Mouse (Mus musculus) midbrain, postnatal 0 days (tissue): ENCODE results near the gene Actb. TPM values are rescaled to one million over a fixed set of nuclear protein-coding genes. Genes with fewer than 3 reads are reported as not detected.

Experiments used
- ATAC-seq: fragments of 200-750 bp; cut with Nextera tagmentation; 2 replicates; pipeline ENCODE4 v1.8.0; 2017; ENCODE audit warnings: moderate number of reproducible peaks, mild to moderate bottlenecking, moderate TSS enrichment, moderate library complexity; ENCODE audit not compliant: low FRiP score
- DNase-seq: peaks from one replicate; pipeline ENCODE4 v3.0.0-alpha.2; 2015; ENCODE audit warnings: low spot score
- H3K27ac ChIP-seq: fragments of 300-500 bp; sonication (generic); 2 replicates; pipeline ENCODE4 v1.5.1; 2014; ENCODE audit warnings: low read depth, mild to moderate bottlenecking, low read length, mixed read lengths
- H3K27me3 ChIP-seq: fragments of 300-500 bp; sonication (generic); 2 replicates; pipeline ENCODE4 v1.6.1; 2014; ENCODE audit warnings: low read length, control low read depth, mixed read lengths; ENCODE audit not compliant: insufficient read depth
- H3K36me3 ChIP-seq: fragments of 300-500 bp; sonication (generic); 2 replicates; pipeline ENCODE4 v1.6.1; 2014; ENCODE audit warnings: low read length, control low read depth, mixed read lengths; ENCODE audit not compliant: insufficient read depth
- H3K4me1 ChIP-seq: fragments of 300-500 bp; sonication (generic); 2 replicates; pipeline ENCODE4 v1.6.1; 2014; ENCODE audit warnings: mild to moderate bottlenecking, control low read depth, antibody characterized with exemption, low read length, mixed read lengths; ENCODE audit not compliant: insufficient read depth
- H3K4me2 ChIP-seq: fragments of 300-500 bp; sonication (generic); 2 replicates; pipeline ENCODE4 v1.6.1; 2014; ENCODE audit warnings: low read depth, mild to moderate bottlenecking, low read length, mixed read lengths; ENCODE audit not compliant: poor library complexity, severe bottlenecking
- H3K4me3 ChIP-seq: fragments of 300-500 bp; sonication (generic); 2 replicates; pipeline ENCODE4 v1.5.1; 2014; ENCODE audit warnings: low read depth, mild to moderate bottlenecking, low read length, moderate library complexity
- H3K9ac ChIP-seq: fragments of 300-500 bp; sonication (generic); replicated peaks from 2 replicates; pipeline ENCODE4 v1.6.1; 2014; ENCODE audit warnings: mild to moderate bottlenecking, low read length, moderate library complexity, mixed read lengths; ENCODE audit not compliant: poor library complexity, severe bottlenecking
- H3K9me3 ChIP-seq: fragments of 300-500 bp; sonication (generic); 2 replicates; pipeline ENCODE4 v1.6.1; 2016; ENCODE audit warnings: low read length, control low read depth
- CTCF ChIP-seq: IDR thresholded peaks from 2 replicates; pipeline ENCODE4 v1.5.1; 2016; ENCODE audit warnings: antibody characterized with exemption, mild to moderate bottlenecking
- WGBS: fragments of 180-500 bp; shearing (Covaris S2); extraction: QIAGEN DNeasy Blood & Tissue Kit; methylation state at CpG from one replicate; pipeline ENCODE4 v1.1.7; 2014; 5-methylcytosine and 5-hydroxymethylcytosine counted together
- polyA plus RNA-seq: library from polyadenylated mRNA; unstranded; fragments of >200 nt; fragmentation: Nextera tagmentation; extraction: Ambion mirVana; gene quantifications from 2 replicates; pipeline ENCODE4 v1.2.1, GENCODE M21; 2015
- total RNA-seq: library from RNA; depleted of rRNA; stranded (reverse); fragments of >200 nt; gene quantifications from 2 replicates; pipeline ENCODE4 v1.2.3, GENCODE M21; 2014

Gene Actb
- total and polyA plus RNA-seq, 2 experiments from 2014 or later, result 5,191 to 17,004 TPM

- ATAC-seq (no peak), DNase-seq (peak; percentile 68)
- TF ChIP-seq CTCF, result peak; percentile 60
- Histone ChIP-seq H3K4me2 (no peak overlapping the region), H3K27ac (no peak overlapping the region), H3K4me3 (no peak overlapping the region), H3K4me1 (no peaks in the 10 kb centered on the region), H3K36me3 (no peaks in the 10 kb centered on the region), H3K9ac (no peak overlapping the region), H3K27me3 (0 out of 2 replicates have a peak, but pooled peaks cover 4% of the 10 kb centered on the region), H3K9me3 (no peaks in the 10 kb centered on the region)
- WGBS, result 30% methylated on average over 9 of the region's 9 CpGs
Observed at GRCm38 (mm10) chr5:142932084-142932685, 25.6 kb upstream of the Actb start.

DNA sequence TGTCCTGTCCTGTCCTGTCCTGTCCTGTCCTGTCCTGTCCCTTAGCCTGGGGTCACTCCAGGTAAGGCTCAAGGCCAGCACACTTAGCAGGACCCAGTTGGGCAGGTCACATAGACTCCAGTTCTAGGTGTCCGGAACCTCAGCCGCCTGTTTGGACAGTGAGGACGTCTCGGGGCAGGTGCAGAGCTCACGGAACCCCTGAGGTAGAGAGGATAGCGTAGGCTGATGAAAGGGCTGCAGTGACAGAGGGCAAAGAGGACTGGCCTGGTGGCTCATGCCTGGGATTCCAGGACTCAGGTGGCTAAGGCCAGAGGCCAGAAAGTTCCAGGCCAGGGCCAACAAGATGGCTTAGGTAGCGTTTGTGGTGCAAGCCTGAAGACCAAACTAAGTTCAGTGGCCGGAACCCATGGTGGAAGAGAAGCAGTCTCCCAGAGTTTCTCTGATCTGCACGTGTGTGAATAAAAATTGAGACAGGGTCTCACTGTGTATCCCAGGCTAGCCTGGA is 24.7 kb upstream of the Actb start:
- no peaks in the 10 kb centered on the region for H3K4me1 ChIP-seq
- 91% methylated on average over 9 of the region's 9 CpGs for WGBS
- H3K4me3 ChIP-seq, result no peak overlapping the region
- H3K9ac ChIP-seq, result no peak overlapping the region
- no peak overlapping the region for H3K27ac ChIP-seq
- no peak for ATAC-seq
- H3K27me3 ChIP-seq, result 0 out of 2 replicates have a peak, but pooled peaks cover 4% of the 10 kb centered on the region
- no peak overlapping the region for H3K4me2 ChIP-seq
- no peaks in the 10 kb centered on the region for H3K36me3 ChIP-seq
- no peak for DNase-seq
- TF ChIP-seq CTCF, result no peak
- H3K9me3 ChIP-seq, result no peaks in the 10 kb centered on the region

- peak overlapping the region; percentile 51 for H3K9ac ChIP-seq
- DNase-seq (no peak), ATAC-seq (no peak)
- 14% methylated on average over 4 of the region's 4 CpGs for WGBS
- peak overlapping the region; percentile 31 for H3K4me3 ChIP-seq
- H3K27ac ChIP-seq, result no peak overlapping the region
- H3K4me1 ChIP-seq, result no peaks in the 10 kb centered on the region
- H3K9me3 ChIP-seq, result no peaks in the 10 kb centered on the region
- H3K27me3 ChIP-seq, result 0 out of 2 replicates have a peak, but pooled peaks cover 4% of the 10 kb centered on the region
- peak overlapping the region; percentile 58 for H3K4me2 ChIP-seq
- no peak for TF ChIP-seq CTCF
- H3K36me3 ChIP-seq, result no peaks in the 10 kb centered on the region
Observed at GRCm38 (mm10) chr5:142929400-142929752, 22.8 kb upstream of the Actb start.

DNA sequence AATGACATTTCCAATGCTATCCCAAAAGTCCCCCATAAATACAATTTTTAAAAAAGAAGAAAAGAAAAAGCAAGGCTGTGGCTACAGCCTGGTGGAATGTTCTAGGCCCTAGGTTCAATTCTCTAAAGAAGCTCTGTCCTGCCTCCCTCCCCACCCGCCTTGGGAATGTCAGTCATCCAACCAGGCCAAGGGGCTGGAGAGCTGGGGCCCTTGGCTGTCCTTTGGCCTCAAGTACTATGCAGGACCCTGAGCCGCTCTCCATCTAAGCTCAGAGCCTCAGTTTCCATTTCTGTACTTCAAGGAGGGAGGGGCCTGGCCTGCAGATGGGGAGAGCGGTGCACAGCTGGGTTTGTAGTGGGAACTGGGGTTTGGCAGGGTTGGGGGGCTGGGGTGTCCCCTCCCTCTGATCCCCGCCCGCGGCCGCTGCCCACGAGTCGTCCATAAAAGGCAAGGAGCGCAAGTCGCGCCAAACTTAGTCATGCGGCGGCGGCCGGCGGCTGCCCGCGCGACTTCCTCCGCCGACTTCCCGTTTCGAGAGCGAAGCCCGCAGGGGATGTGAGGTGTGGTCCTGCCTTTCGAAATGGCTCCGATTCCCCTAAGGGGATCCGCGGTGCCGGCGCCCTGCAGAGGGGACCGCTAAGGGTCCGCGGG is 22.3 kb upstream of the Actb start:
- H3K36me3 ChIP-seq, result no peaks in the 10 kb centered on the region
- 5% methylated on average over 34 of the region's 35 CpGs for WGBS
- H3K4me3 ChIP-seq, result peak overlapping the region; percentile 31
- 0 out of 2 replicates have a peak, but pooled peaks cover 4% of the 10 kb centered on the region for H3K27me3 ChIP-seq
- DNase-seq (peak; percentile 40), ATAC-seq (no peak)
- no peak overlapping the region for H3K27ac ChIP-seq
- H3K4me2 ChIP-seq, result peak overlapping the region; percentile 58
- TF ChIP-seq CTCF, result no peak
- peak overlapping the region; percentile 51 for H3K9ac ChIP-seq
- H3K9me3 ChIP-seq, result no peaks in the 10 kb centered on the region
- no peaks in the 10 kb centered on the region for H3K4me1 ChIP-seq

GRCm38 (mm10) chr5:142927341-142927930 is 20.9 kb upstream of the Actb start:
- Histone ChIP-seq H3K4me2 (no peak overlapping the region), H3K27me3 (0 out of 2 replicates have a peak, but pooled peaks cover 4% of the 10 kb centered on the region), H3K27ac (no peak overlapping the region), H3K4me1 (no peaks in the 10 kb centered on the region), H3K4me3 (no peak overlapping the region), H3K9me3 (no peaks in the 10 kb centered on the region), H3K36me3 (no peaks in the 10 kb centered on the region), H3K9ac (no peak overlapping the region)
- ATAC-seq (no peak), DNase-seq (no peak)
- no peak for TF ChIP-seq CTCF
- 95% methylated on average over 12 of the region's 12 CpGs for WGBS

DNA sequence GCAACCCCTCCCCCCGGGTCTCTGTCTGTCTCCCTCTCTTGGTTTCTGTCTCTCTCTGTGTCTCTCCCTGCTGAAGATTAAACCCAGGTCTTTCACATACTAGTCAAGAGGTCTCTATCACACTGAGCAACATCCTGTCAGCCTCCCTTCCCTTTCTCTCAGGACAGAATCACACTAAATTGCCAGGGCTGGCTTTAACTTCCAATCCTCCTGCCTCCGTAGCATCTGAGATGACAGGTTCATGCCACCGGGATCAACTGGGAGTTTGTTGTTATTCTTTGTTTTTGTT is 20.3 kb upstream of the Actb start:
- no peak for DNase-seq
- H3K4me3 ChIP-seq, result no peak overlapping the region
- H3K9me3 ChIP-seq, result no peaks in the 10 kb centered on the region
- no peaks in the 10 kb centered on the region for H3K36me3 ChIP-seq
- no peak overlapping the region for H3K9ac ChIP-seq
- H3K4me1 ChIP-seq, result no peaks in the 10 kb centered on the region
- 0 out of 2 replicates have a peak, but pooled peaks cover 4% of the 10 kb centered on the region for H3K27me3 ChIP-seq
- 45% methylated on average over 3 of the region's 3 CpGs for WGBS
- H3K27ac ChIP-seq, result no peak overlapping the region
- no peak for TF ChIP-seq CTCF
- ATAC-seq, result no peak
- H3K4me2 ChIP-seq, result no peak overlapping the region
